Mouse (Mus musculus) splenic B cell, adult 2 months (primary cell): ENCODE measurements around the gene Gm20837.
"Not testable (repeated sequence)": the region's sequence is repeated elsewhere in the genome, so short reads cannot be mapped to it uniquely, and the experiment has no call there.

Source experiments
- DNase-seq: peaks from one replicate; pipeline ENCODE4 v3.0.0-alpha.2; 2011; ENCODE audit warnings: low read depth, low spot score
- H3K27me3 ChIP-seq: 2 replicates; pipeline ENCODE4 v1.6.1; 2012; ENCODE audit warnings: mild to moderate bottlenecking, low read length, moderate library complexity, mixed read lengths; ENCODE audit not compliant: control insufficient read depth, poor library complexity, insufficient read depth, severe bottlenecking
- H3K36me3 ChIP-seq: 2 replicates; pipeline ENCODE4 v1.6.1; 2012; ENCODE audit warnings: mild to moderate bottlenecking, low read length, moderate library complexity, mixed read lengths; ENCODE audit not compliant: control insufficient read depth, poor library complexity, insufficient read depth, severe bottlenecking

Gm20837 gene

DNA sequence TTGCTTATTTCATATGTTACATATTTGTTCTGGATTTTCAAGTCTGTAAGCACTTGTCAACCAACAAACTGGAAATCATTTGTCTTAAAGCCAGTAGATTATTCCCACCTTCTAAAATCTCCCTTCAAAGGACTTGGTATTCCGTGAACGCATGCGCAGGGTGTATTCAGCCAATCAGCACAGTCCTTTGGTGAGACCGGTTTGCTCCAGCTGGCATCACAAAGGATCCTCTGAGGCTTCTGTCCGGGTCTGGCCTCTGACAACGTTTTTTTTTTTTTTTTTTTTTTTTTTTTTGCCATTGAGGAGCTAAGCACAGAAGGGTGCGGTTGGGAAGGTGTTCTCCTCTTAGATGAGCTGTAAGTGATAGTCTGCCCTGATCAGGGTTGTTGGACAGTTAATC is at the start of gene Gm20837:
TSS of gene Gm20837 (plus strand) at position 301 of the 400 bp plus-strand sequence.
- not testable (repeated sequence) for H3K27me3 ChIP-seq, DNase-seq, H3K36me3 ChIP-seq
